Mouse (Mus musculus): ENCODE results near the gene Msl1.

The Msl1 gene
- long read RNA-seq, experiment 1, full-length matches to known transcripts = 1 of 4 reads
- long read RNA-seq, experiment 1, partial matches to known transcripts = 1 of 4 reads
- long read RNA-seq, experiment 1, other reads (novel, unspliced or antisense) = 2 of 4 reads
- long read RNA-seq, experiment 2, partial matches to known transcripts = 2 of 4 reads
- long read RNA-seq, experiment 2, other reads (novel, unspliced or antisense) = 0 of 4 reads

GRCm38 (mm10) chr11:98795015-98795713 is at the start of gene Msl1:
Gene Msl1, plus strand, starts transcription at chr11:98795516.
- intact Hi-C loops (cut with DNase I) = no loop called here

GRCm38 (mm10) chr11:98745932-98746853 is 49.1 kb upstream of the Msl1 start:
- intact Hi-C loops (cut with DNase I) = no loop called here

GRCm38 (mm10) chr11:98746855-98747693 is 48.2 kb upstream of the Msl1 start:
- intact Hi-C loops (cut with DNase I) = no loop called here

GRCm38 (mm10) chr11:98747804-98748505 is 47.4 kb upstream of the Msl1 start:
- intact Hi-C loops (cut with DNase I) = no loop called here

- intact Hi-C loops (cut with DNase I) = no loop called here
Measured at GRCm38 (mm10) chr11:98748506-98749416, 46.6 kb upstream of the Msl1 start.

GRCm38 (mm10) chr11:98749716-98750115 is 45.6 kb upstream of the Msl1 start:
- intact Hi-C loops (cut with DNase I) = loop anchor here (5.0 kb wide), 1 partner anchor 37 kb away; no protein-coding TSS in a partner anchor

- intact Hi-C loops (cut with DNase I) = loop anchor here (5.0 kb wide), 1 partner anchor 38 kb away; no protein-coding TSS in a partner anchor
Measured at GRCm38 (mm10) chr11:98750351-98751201, 44.7 kb upstream of the Msl1 start.

GRCm38 (mm10) chr11:98751221-98751782 is 44.0 kb upstream of the Msl1 start:
- intact Hi-C loops (cut with DNase I) = loop anchor here (5.0 kb wide), 1 partner anchor 39 kb away; no protein-coding TSS in a partner anchor

GRCm38 (mm10) chr11:98752562-98753140 is 42.7 kb upstream of the Msl1 start:
- intact Hi-C loops (cut with DNase I) = loop anchor here (5.0 kb wide), 1 partner anchor 40 kb away; no protein-coding TSS in a partner anchor

GRCm38 (mm10) chr11:98753264-98753663 is 42.1 kb upstream of the Msl1 start:
- intact Hi-C loops (cut with DNase I) = loop anchor here (5.0 kb wide), 1 partner anchor 41 kb away; no protein-coding TSS in a partner anchor

- intact Hi-C loops (cut with DNase I) = loop anchor here (5.0 kb wide), 1 partner anchor 42 kb away; no protein-coding TSS in a partner anchor
Measured at GRCm38 (mm10) chr11:98754151-98754620, 41.1 kb upstream of the Msl1 start.

- intact Hi-C loops (cut with DNase I) = loop anchor here (5.0 kb wide), 1 partner anchor 42 kb away; no protein-coding TSS in a partner anchor
Measured at GRCm38 (mm10) chr11:98754621-98755181, 40.6 kb upstream of the Msl1 start.

- intact Hi-C loops (cut with DNase I) = no loop called here
Measured at GRCm38 (mm10) chr11:98755726-98756380, 39.5 kb upstream of the Msl1 start.

- intact Hi-C loops (cut with DNase I) = no loop called here
Measured at GRCm38 (mm10) chr11:98756711-98757110, 38.6 kb upstream of the Msl1 start.

GRCm38 (mm10) chr11:98761939-98762338 is 33.4 kb upstream of the Msl1 start:
- intact Hi-C loops (cut with DNase I) = no loop called here

Data from adrenal gland (tissue).